Mouse (Mus musculus): ENCODE results near the gene Tmem132c.

DNA sequence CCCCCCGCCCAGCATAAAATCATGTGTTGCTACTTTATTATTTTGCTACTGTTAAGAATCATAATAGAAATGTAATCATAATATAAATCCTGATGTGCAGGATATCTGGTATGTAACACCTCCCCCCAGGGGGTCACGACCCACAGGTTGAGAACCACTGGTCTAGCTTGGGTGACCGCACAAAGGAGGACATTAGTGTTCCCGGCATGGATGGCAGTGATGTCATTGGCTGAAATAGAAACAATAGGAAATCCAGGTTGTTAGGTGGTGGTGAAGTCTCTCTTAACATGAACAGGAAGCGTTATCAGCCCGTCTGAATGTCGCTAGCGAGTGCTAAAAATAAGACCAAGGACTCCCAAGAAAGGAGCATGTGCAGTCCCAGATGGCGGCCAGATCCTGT, 155.3 kb downstream of the Tmem132c start:
- TF ChIP-seq CTCF (IDR thresholded peaks at IDR 0.05; ENCODE audit: borderline replicate concordance, extremely low read depth, insufficient read depth, insufficient read length) = no peak
- no peak for TF ChIP-seq POLR2A (IDR thresholded peaks at IDR 0.05; ENCODE audit: borderline replicate concordance, extremely low read depth, insufficient read depth, insufficient read length, poor library complexity, severe bottlenecking)
